Mouse (Mus musculus): ENCODE measurements around the gene Lsp1. TPM values are rescaled to one million over a fixed set of nuclear protein-coding genes. Genes with fewer than 3 reads are reported as not detected.

Lsp1 gene
- polyA plus RNA-seq, 1 experiment from 2014 or later: 5.8 TPM

DNA sequence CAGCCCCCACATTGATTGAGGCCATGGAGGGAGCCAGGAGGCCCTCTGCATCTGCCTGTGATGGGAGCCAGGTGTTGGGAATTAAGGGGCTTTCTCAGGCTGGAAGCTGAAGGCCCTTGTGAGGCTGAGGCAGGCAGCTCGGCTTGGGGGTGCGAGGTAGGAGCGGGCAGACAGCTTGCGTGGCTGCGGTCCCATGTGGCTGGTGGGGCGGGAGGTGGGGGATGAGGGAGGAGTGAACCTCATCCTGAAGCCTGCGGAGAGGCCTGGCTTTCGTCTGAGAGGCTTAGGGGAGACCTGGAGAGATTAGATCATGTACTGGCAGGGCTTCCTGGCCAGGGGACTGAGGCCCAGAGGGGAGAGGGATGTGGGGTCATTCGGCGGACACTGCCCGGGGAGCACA, 22.5 kb downstream of the Lsp1 start:
- WGBS: 47% methylated on average over 11 of the region's 11 CpGs
- Histone ChIP-seq H3K36me3 (ENCODE audit: control insufficient read depth, insufficient read depth, low read length) (no peaks in the 10 kb centered on the region), H3K9me3 (replicated peaks; ENCODE audit: control insufficient read depth, low read length) (no peaks in the 10 kb centered on the region), H3K27me3 (replicated peaks; ENCODE audit: control insufficient read depth, insufficient read depth, low read length) (no peaks in the 10 kb centered on the region), H3K4me3 (ENCODE audit: low read depth, low read length) (no peak overlapping the region), H3K4me2 (ENCODE audit: low read length) (no peak overlapping the region), H3K27ac (ENCODE audit: low read depth, low read length) (peak overlapping the region; percentile 81; the same call in 1 of the 2 replicates), H3K9ac (ENCODE audit: low read length) (no peak overlapping the region), H3K4me1 (ENCODE audit: control insufficient read depth, insufficient read depth, low read length) (peaks cover 24% of the 10 kb centered on the region)
- DNase-seq (ENCODE audit: low spot score) (peak; percentile 20), ATAC-seq (no peak)

DNA sequence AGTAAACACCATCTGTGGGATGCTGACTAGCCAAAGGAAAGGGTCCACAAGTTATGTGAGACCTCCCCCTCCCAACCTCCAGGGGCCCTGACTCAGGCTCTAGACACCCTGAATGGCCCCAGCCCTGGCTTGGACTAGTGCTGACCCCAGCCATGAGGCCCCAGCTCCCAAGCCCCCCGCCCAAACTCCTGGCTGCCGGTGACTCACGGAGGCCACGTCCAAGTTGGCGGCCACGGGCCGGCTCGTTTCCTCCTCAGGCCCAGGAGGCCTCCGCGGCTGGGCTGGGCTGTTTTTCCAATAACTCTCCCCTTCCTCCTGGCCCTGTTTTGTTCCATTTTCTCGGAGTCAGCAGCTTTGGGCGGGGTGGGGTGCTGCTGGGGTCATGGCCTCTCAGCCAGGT, 24.2 kb downstream of the Lsp1 start:
- Histone ChIP-seq H3K4me1 (ENCODE audit: control insufficient read depth, insufficient read depth, low read length) (peaks cover 24% of the 10 kb centered on the region), H3K9ac (ENCODE audit: low read length) (no peak overlapping the region), H3K27me3 (replicated peaks; ENCODE audit: control insufficient read depth, insufficient read depth, low read length) (no peaks in the 10 kb centered on the region), H3K4me3 (ENCODE audit: low read depth, low read length) (no peak overlapping the region), H3K27ac (ENCODE audit: low read depth, low read length) (no peak overlapping the region), H3K36me3 (ENCODE audit: control insufficient read depth, insufficient read depth, low read length) (no peaks in the 10 kb centered on the region), H3K4me2 (ENCODE audit: low read length) (no peak overlapping the region), H3K9me3 (replicated peaks; ENCODE audit: control insufficient read depth, low read length) (no peaks in the 10 kb centered on the region)
- DNase-seq (ENCODE audit: low spot score) (no peak), ATAC-seq (no peak)
- WGBS: 83% methylated on average over 12 of the region's 12 CpGs

DNA sequence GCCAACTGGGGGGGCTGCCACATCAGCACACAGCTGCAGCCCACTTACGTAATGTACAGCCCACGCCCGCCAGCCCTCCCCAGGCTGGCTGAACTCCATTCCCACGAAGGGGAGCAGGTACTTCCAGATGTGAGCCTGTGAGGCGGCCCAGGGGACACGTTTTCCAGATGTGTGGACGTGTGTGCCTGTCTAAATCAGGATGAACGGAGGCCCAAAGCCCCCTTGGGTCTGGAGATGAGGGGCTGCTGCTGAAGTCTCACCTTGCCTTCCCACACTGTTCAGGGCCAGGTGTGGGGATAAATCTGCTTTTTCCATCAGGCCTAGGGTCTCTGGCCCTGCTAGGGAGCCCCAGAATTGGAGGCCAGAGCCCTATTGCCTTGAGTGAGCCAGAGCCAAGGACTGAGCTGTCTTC, 26.1 kb downstream of the Lsp1 start:
- no peak overlapping the region for H3K27ac ChIP-seq (ENCODE audit: low read depth, low read length)
- H3K9ac ChIP-seq (ENCODE audit: low read length): no peak overlapping the region
- peaks cover 18% of the 10 kb centered on the region for H3K4me1 ChIP-seq (ENCODE audit: control insufficient read depth, insufficient read depth, low read length)
- no peaks in the 10 kb centered on the region for H3K36me3 ChIP-seq (ENCODE audit: control insufficient read depth, insufficient read depth, low read length)
- no peak overlapping the region for H3K4me2 ChIP-seq (ENCODE audit: low read length)
- H3K4me3 ChIP-seq (ENCODE audit: low read depth, low read length): no peak overlapping the region
- DNase-seq (ENCODE audit: low spot score) (no peak), ATAC-seq (no peak)
- no peaks in the 10 kb centered on the region for H3K9me3 ChIP-seq (replicated peaks; ENCODE audit: control insufficient read depth, low read length)
- no peaks in the 10 kb centered on the region for H3K27me3 ChIP-seq (replicated peaks; ENCODE audit: control insufficient read depth, insufficient read depth, low read length)
- 80% methylated on average over 8 of the region's 8 CpGs for WGBS

DNA sequence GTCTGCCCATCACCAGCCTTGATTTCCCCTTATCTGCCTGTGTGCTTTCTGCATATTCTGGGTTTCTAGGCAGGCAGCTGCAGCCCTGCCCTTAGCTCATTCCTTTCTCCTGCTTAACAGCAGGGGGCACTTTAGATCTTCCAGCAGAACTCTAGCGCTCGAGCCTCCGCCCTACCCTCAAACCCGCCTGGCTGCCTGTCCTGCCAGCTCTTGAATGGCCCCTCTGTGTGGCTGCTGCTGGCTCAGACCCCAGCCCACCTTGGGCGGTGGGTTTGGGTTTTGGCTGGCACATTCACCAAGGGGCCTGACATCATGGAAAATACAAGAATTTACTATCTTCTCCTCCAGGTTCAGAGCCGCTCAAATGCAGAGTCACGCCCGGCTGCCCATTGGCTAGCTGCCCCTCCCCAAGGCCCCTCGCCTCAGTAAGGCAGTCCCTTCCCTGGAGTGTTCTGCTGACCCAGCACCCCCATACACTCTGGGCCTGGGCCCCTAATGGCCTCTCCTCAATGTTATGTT, 26.8 kb downstream of the Lsp1 start:
- WGBS: 9% methylated on average over 9 of the region's 9 CpGs
- Histone ChIP-seq H3K27ac (ENCODE audit: low read depth, low read length) (peak overlapping the region; percentile 1; the same call in 1 of the 2 replicates), H3K4me3 (ENCODE audit: low read depth, low read length) (no peak overlapping the region), H3K27me3 (replicated peaks; ENCODE audit: control insufficient read depth, insufficient read depth, low read length) (no peaks in the 10 kb centered on the region), H3K36me3 (ENCODE audit: control insufficient read depth, insufficient read depth, low read length) (no peaks in the 10 kb centered on the region), H3K9me3 (replicated peaks; ENCODE audit: control insufficient read depth, low read length) (no peaks in the 10 kb centered on the region), H3K9ac (ENCODE audit: low read length) (peak overlapping the region; percentile 29), H3K4me1 (ENCODE audit: control insufficient read depth, insufficient read depth, low read length) (peaks cover 12% of the 10 kb centered on the region), H3K4me2 (ENCODE audit: low read length) (no peak overlapping the region; the same call in 1 of the 2 replicates)
- DNase-seq (ENCODE audit: low spot score) (peak; percentile 87), ATAC-seq (peak; percentile 84)

DNA sequence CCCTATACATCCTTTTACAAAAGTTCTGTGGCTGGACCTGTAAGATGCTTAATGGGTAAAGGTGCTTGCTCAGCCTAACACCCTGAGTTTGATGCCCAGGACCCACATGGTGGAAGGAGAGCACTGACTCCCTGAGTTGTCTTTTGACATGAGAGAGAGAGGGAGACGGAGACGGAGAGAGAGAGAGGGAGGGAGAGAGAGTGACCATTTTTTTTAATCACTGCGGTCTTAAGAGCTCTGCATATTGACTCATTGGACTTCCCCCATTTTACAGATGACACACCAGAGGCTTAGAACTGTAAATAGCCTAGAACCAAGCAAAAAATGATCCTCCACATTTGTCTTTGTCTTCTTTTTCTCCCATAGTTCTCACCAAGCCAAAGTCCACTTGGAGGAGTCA, 27.4 kb downstream of the Lsp1 start:
- no peaks in the 10 kb centered on the region for H3K27me3 ChIP-seq (replicated peaks; ENCODE audit: control insufficient read depth, insufficient read depth, low read length)
- H3K9me3 ChIP-seq (replicated peaks; ENCODE audit: control insufficient read depth, low read length): no peaks in the 10 kb centered on the region
- no peak overlapping the region for H3K4me2 ChIP-seq (ENCODE audit: low read length)
- no peak for DNase-seq (ENCODE audit: low spot score)
- no peak overlapping the region for H3K9ac ChIP-seq (ENCODE audit: low read length)
- H3K4me3 ChIP-seq (ENCODE audit: low read depth, low read length): no peak overlapping the region
- H3K27ac ChIP-seq (ENCODE audit: low read depth, low read length): no peak overlapping the region; the same call in 1 of the 2 replicates
- H3K4me1 ChIP-seq (ENCODE audit: control insufficient read depth, insufficient read depth, low read length): peaks cover 5% of the 10 kb centered on the region
- ATAC-seq: no peak
- no peaks in the 10 kb centered on the region for H3K36me3 ChIP-seq (ENCODE audit: control insufficient read depth, insufficient read depth, low read length)
- WGBS: 85% methylated on average over 3 of the region's 3 CpGs

DNA sequence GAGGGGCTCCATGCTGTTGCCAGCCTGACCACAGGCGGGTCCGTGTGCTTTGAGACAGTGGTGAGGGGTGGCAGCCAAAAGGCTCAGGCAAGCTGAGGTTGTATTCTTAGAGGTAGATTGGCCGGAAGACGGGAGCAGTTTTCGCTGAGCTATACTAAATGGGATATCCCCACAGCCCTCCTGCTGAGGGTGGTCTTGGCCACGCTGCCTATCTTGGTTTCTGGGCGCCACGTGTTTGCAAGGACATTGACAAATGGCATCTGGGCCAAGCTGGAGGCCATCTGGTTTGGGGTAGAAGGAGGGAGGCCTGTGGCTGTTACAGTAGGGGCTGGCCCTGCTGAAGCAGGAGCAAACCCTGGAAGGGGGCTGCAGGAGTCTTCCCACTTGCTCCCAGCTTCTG, 32.9 kb downstream of the Lsp1 start:
- ATAC-seq (no peak), DNase-seq (ENCODE audit: low spot score) (no peak)
- Histone ChIP-seq H3K9me3 (replicated peaks; ENCODE audit: control insufficient read depth, low read length) (no peaks in the 10 kb centered on the region), H3K4me3 (ENCODE audit: low read depth, low read length) (no peak overlapping the region), H3K36me3 (ENCODE audit: control insufficient read depth, insufficient read depth, low read length) (no peaks in the 10 kb centered on the region), H3K4me2 (ENCODE audit: low read length) (no peak overlapping the region), H3K4me1 (ENCODE audit: control insufficient read depth, insufficient read depth, low read length) (no peaks in the 10 kb centered on the region), H3K27me3 (replicated peaks; ENCODE audit: control insufficient read depth, insufficient read depth, low read length) (no peaks in the 10 kb centered on the region), H3K27ac (ENCODE audit: low read depth, low read length) (no peak overlapping the region), H3K9ac (ENCODE audit: low read length) (no peak overlapping the region)
- 87% methylated on average over 8 of the region's 8 CpGs for WGBS

DNA sequence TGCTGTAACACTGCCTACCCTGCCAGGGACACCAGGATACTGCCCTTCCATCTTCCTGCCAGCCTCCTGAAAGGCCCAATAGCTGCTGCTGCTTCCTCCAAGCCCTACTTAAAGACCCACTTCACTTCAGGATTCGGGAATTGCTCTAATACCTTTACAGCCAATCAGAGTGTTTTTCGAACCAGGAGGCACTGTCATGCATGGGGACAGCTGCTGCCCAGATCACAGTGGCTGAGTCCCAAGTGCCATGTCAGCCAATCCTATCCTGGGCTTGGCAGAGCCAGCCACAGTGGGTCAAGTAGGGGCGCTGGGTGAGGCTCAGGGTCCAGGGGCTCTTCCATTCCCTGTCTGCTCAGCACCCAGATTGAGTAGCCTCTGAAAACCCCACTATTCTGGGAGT, 35.5 kb downstream of the Lsp1 start:
- WGBS: 74% methylated on average over 3 of the region's 3 CpGs
- ATAC-seq (no peak), DNase-seq (ENCODE audit: low spot score) (no peak)
- Histone ChIP-seq H3K4me3 (ENCODE audit: low read depth, low read length) (no peak overlapping the region), H3K9me3 (replicated peaks; ENCODE audit: control insufficient read depth, low read length) (no peaks in the 10 kb centered on the region), H3K27ac (ENCODE audit: low read depth, low read length) (no peak overlapping the region), H3K36me3 (ENCODE audit: control insufficient read depth, insufficient read depth, low read length) (no peaks in the 10 kb centered on the region), H3K4me1 (ENCODE audit: control insufficient read depth, insufficient read depth, low read length) (no peaks in the 10 kb centered on the region), H3K27me3 (replicated peaks; ENCODE audit: control insufficient read depth, insufficient read depth, low read length) (no peaks in the 10 kb centered on the region), H3K4me2 (ENCODE audit: low read length) (no peak overlapping the region), H3K9ac (ENCODE audit: low read length) (no peak overlapping the region)

DNA sequence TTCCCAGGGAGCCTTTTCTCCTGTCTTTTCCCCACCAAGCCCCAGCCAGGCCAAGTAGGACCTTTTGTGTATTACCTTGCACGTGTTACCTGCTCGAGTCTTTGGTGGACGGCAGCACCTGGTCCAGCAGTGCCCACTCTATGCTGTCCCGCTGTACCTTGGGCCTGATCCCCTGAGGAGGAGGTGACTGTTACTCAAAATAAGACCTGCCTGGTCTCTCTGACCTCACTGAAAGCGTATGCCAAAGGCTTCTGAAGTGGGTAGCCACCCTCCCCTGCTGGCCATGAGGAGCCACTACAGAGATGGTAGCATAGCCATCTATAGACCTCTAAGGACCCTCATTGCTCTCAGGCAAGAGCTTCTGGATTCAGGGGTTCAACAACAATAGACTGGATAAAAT, 36.2 kb downstream of the Lsp1 start:
- Histone ChIP-seq H3K36me3 (ENCODE audit: control insufficient read depth, insufficient read depth, low read length) (no peaks in the 10 kb centered on the region), H3K4me2 (ENCODE audit: low read length) (no peak overlapping the region), H3K27me3 (replicated peaks; ENCODE audit: control insufficient read depth, insufficient read depth, low read length) (no peaks in the 10 kb centered on the region), H3K4me3 (ENCODE audit: low read depth, low read length) (no peak overlapping the region), H3K9me3 (replicated peaks; ENCODE audit: control insufficient read depth, low read length) (no peaks in the 10 kb centered on the region), H3K4me1 (ENCODE audit: control insufficient read depth, insufficient read depth, low read length) (no peaks in the 10 kb centered on the region), H3K9ac (ENCODE audit: low read length) (no peak overlapping the region), H3K27ac (ENCODE audit: low read depth, low read length) (no peak overlapping the region)
- no peak for ATAC-seq
- DNase-seq (ENCODE audit: low spot score): no peak
- 87% methylated on average over 5 of the region's 5 CpGs for WGBS

DNA sequence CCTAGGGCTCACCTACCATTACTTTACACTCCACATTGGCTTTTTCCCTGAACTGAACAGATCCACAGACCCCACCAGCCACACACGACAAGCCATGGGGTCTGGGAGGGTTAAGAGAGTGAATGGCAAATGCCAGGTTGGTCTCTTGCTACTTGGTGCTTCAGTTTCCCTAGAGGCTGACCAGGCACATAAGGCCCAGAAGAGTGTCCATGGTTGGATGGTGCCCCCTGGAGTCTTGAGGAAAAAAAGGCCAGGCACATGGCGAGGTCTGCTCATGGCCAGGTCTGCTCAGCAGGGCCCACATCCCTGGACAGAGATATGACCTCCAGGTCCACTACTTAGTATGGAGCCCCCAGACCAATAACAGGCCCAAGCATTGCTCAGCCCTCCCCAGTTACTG, 37.2 kb downstream of the Lsp1 start:
- no peak overlapping the region for H3K27ac ChIP-seq (ENCODE audit: low read depth, low read length)
- DNase-seq (ENCODE audit: low spot score) (no peak), ATAC-seq (no peak)
- no peaks in the 10 kb centered on the region for H3K36me3 ChIP-seq (ENCODE audit: control insufficient read depth, insufficient read depth, low read length)
- no peak overlapping the region for H3K4me2 ChIP-seq (ENCODE audit: low read length)
- H3K4me3 ChIP-seq (ENCODE audit: low read depth, low read length): no peak overlapping the region
- no peak overlapping the region for H3K9ac ChIP-seq (ENCODE audit: low read length)
- no peaks in the 10 kb centered on the region for H3K9me3 ChIP-seq (replicated peaks; ENCODE audit: control insufficient read depth, low read length)
- WGBS: 90% methylated on average over 2 of the region's 2 CpGs
- H3K4me1 ChIP-seq (ENCODE audit: control insufficient read depth, insufficient read depth, low read length): no peaks in the 10 kb centered on the region
- H3K27me3 ChIP-seq (replicated peaks; ENCODE audit: control insufficient read depth, insufficient read depth, low read length): no peaks in the 10 kb centered on the region
